Mouse (Mus musculus) cerebellum, postnatal 14 days (tissue): ENCODE data around the gene Syndig1.

Experiments
- DNase-seq, 2 experiments: peaks; one replicate each; pipeline ENCODE4 v3.0.0; 2021; ENCODE audit warnings: mixed read lengths in 2 of 2

Gene Syndig1

GRCm38 (mm10) chr2:149877954-149878353 is 48.9 kb downstream of the Syndig1 start:
- DNase-seq: no peak

- no peak for DNase-seq
Observed at GRCm38 (mm10) chr2:149887634-149888033, 58.6 kb downstream of the Syndig1 start.

GRCm38 (mm10) chr2:149891647-149892046 is 62.6 kb downstream of the Syndig1 start:
- no peak for DNase-seq

GRCm38 (mm10) chr2:149896337-149896736 is 67.3 kb downstream of the Syndig1 start:
- no peak for DNase-seq

- DNase-seq: no peak
Observed at GRCm38 (mm10) chr2:149899615-149900014, 70.6 kb downstream of the Syndig1 start.

- peak; percentile 22 to 45 for DNase-seq
Observed at GRCm38 (mm10) chr2:149900606-149901005, 71.6 kb downstream of the Syndig1 start.

GRCm38 (mm10) chr2:149904405-149904804 is 75.4 kb downstream of the Syndig1 start:
- DNase-seq: no peak

- no peak for DNase-seq
Observed at GRCm38 (mm10) chr2:149906694-149907093, 77.7 kb downstream of the Syndig1 start.

- peak in 1 of 2 experiments; percentile 15 for DNase-seq
Observed at GRCm38 (mm10) chr2:149917162-149917561, 88.2 kb downstream of the Syndig1 start.

GRCm38 (mm10) chr2:149923561-149923960 is 94.5 kb downstream of the Syndig1 start:
- peak in 1 of 2 experiments; percentile 18 for DNase-seq

GRCm38 (mm10) chr2:149925911-149926310 is 96.9 kb downstream of the Syndig1 start:
- DNase-seq: no peak

- peak in 1 of 2 experiments; percentile 32 for DNase-seq
Observed at GRCm38 (mm10) chr2:149927001-149927400, 98.0 kb downstream of the Syndig1 start.

GRCm38 (mm10) chr2:149927481-149927880 is 98.5 kb downstream of the Syndig1 start:
- peak in 1 of 2 experiments; percentile 23 for DNase-seq

GRCm38 (mm10) chr2:149929986-149930385 is 101.0 kb downstream of the Syndig1 start:
- DNase-seq: no peak

GRCm38 (mm10) chr2:149931111-149931510 is 102.1 kb downstream of the Syndig1 start:
- no peak for DNase-seq

GRCm38 (mm10) chr2:149932095-149932494 is 103.1 kb downstream of the Syndig1 start:
- DNase-seq: no peak

- DNase-seq: no peak
Observed at GRCm38 (mm10) chr2:149933247-149933898, 104.4 kb downstream of the Syndig1 start.

- no peak for DNase-seq
Observed at GRCm38 (mm10) chr2:149934139-149934538, 105.1 kb downstream of the Syndig1 start.

GRCm38 (mm10) chr2:149938829-149939228 is 109.8 kb downstream of the Syndig1 start:
- peak; percentile 24 to 27 for DNase-seq

- no peak for DNase-seq
Observed at GRCm38 (mm10) chr2:149939586-149939985, 110.6 kb downstream of the Syndig1 start.

GRCm38 (mm10) chr2:149950641-149951040 is 121.6 kb downstream of the Syndig1 start:
- DNase-seq: no peak

- DNase-seq: no peak
Observed at GRCm38 (mm10) chr2:149971014-149971413, 142.0 kb downstream of the Syndig1 start.

- peak; percentile 18 to 45 for DNase-seq
Observed at GRCm38 (mm10) chr2:149973583-149973982, 144.6 kb downstream of the Syndig1 start.

GRCm38 (mm10) chr2:149980419-149980818 is 151.4 kb downstream of the Syndig1 start:
- no peak for DNase-seq

- DNase-seq: no peak
Observed at GRCm38 (mm10) chr2:149982466-149982865, 153.5 kb downstream of the Syndig1 start.
